Mouse (Mus musculus) hindbrain, embryonic 14.5 days (tissue): ENCODE measurements around the gene Ppp3ca. TPM values are rescaled to one million over a fixed set of nuclear protein-coding genes. Genes with fewer than 3 reads are reported as not detected.

ENCODE experiments used
- ATAC-seq: fragments of 200-750 bp; cut with Nextera tagmentation; 2 replicates; pipeline ENCODE4 v1.8.0; 2017; ENCODE audit warnings: moderate number of reproducible peaks, mild to moderate bottlenecking, moderate TSS enrichment, moderate library complexity; ENCODE audit not compliant: low FRiP score
- DNase-seq: peaks from one replicate; pipeline ENCODE4 v3.0.0-alpha.2; 2015; ENCODE audit warnings: low spot score
- H3K27ac ChIP-seq: fragments of 300-500 bp; sonication (generic); 2 replicates; pipeline ENCODE4 v1.5.1; 2014; ENCODE audit warnings: mild to moderate bottlenecking, moderate library complexity
- H3K27me3 ChIP-seq: fragments of 300-500 bp; sonication (generic); 2 replicates; pipeline ENCODE4 v1.6.1; 2014; ENCODE audit warnings: mild to moderate bottlenecking, low read length, mixed read lengths; ENCODE audit not compliant: control insufficient read depth, insufficient read depth
- H3K36me3 ChIP-seq: fragments of 300-500 bp; sonication (generic); replicated peaks from 2 replicates; pipeline ENCODE4 v1.6.1; 2014; ENCODE audit not compliant: control insufficient read depth, insufficient read depth
- H3K4me1 ChIP-seq: fragments of 300-500 bp; sonication (generic); replicated peaks from 2 replicates; pipeline ENCODE4 v1.6.1; 2014; ENCODE audit warnings: antibody characterized with exemption, low read length, mixed read lengths; ENCODE audit not compliant: control insufficient read depth, insufficient read depth
- H3K4me2 ChIP-seq: fragments of 300-500 bp; sonication (generic); replicated peaks from 2 replicates; pipeline ENCODE4 v1.6.1; 2014; ENCODE audit warnings: mild to moderate bottlenecking, moderate library complexity
- H3K4me3 ChIP-seq: fragments of 300-500 bp; sonication (generic); replicated peaks from 2 replicates; pipeline ENCODE4 v1.5.1; 2014; ENCODE audit warnings: mild to moderate bottlenecking, low read length
- H3K9ac ChIP-seq: fragments of 300-500 bp; sonication (generic); 2 replicates; pipeline ENCODE4 v1.6.1; 2014
- H3K9me3 ChIP-seq: fragments of 300-500 bp; sonication (generic); 2 replicates; pipeline ENCODE4 v1.6.1; 2016; ENCODE audit warnings: low read length; ENCODE audit not compliant: control insufficient read depth
- WGBS: fragments of 180-500 bp; shearing (Covaris S2); extraction: QIAGEN DNeasy Blood & Tissue Kit; methylation state at CpG from one replicate; pipeline ENCODE4 v1.1.7; 2014; 5-methylcytosine and 5-hydroxymethylcytosine counted together
- polyA plus RNA-seq: library from polyadenylated mRNA; unstranded; fragments of >200 nt; fragmentation: Nextera tagmentation; extraction: Ambion mirVana; gene quantifications from 2 replicates; pipeline ENCODE4 v1.2.1, GENCODE M21; 2014

The Ppp3ca gene
- polyA plus RNA-seq, 1 experiment from 2014 or later: 181 TPM

GRCm38 (mm10) chr3:136905577-136905976 lies 235.7 kb downstream of the Ppp3ca start:
- Histone ChIP-seq H3K9ac (no peak overlapping the region), H3K4me1 (no peaks in the 10 kb centered on the region), H3K27ac (no peak overlapping the region), H3K4me2 (no peak overlapping the region), H3K4me3 (no peak overlapping the region), H3K36me3 (peaks cover 26% of the 10 kb centered on the region), H3K9me3 (no peaks in the 10 kb centered on the region), H3K27me3 (no peaks in the 10 kb centered on the region)
- WGBS: 59% methylated on average over 1 of the region's 1 CpGs
- no peak for ATAC-seq
- no peak for DNase-seq

- Histone ChIP-seq H3K27me3 (no peaks in the 10 kb centered on the region), H3K4me3 (no peak overlapping the region), H3K4me2 (no peak overlapping the region), H3K36me3 (0 out of 2 replicates have a peak, but pooled peaks cover 9% of the 10 kb centered on the region), H3K9me3 (no peaks in the 10 kb centered on the region), H3K4me1 (no peaks in the 10 kb centered on the region), H3K9ac (no peak overlapping the region), H3K27ac (no peak overlapping the region)
- ATAC-seq: no peak
- 40% methylated on average over 3 of the region's 3 CpGs for WGBS
- no peak for DNase-seq
Measured at GRCm38 (mm10) chr3:136909534-136909933, 239.6 kb downstream of the Ppp3ca start.

GRCm38 (mm10) chr3:136911276-136911675 lies 241.4 kb downstream of the Ppp3ca start:
- ATAC-seq: no peak
- Histone ChIP-seq H3K9me3 (no peaks in the 10 kb centered on the region), H3K36me3 (0 out of 2 replicates have a peak, but pooled peaks cover 2% of the 10 kb centered on the region), H3K27ac (no peak overlapping the region), H3K4me3 (no peak overlapping the region), H3K4me2 (no peak overlapping the region), H3K27me3 (no peaks in the 10 kb centered on the region), H3K4me1 (no peaks in the 10 kb centered on the region), H3K9ac (no peak overlapping the region)
- WGBS: 82% methylated on average over 8 of the region's 8 CpGs
- no peak for DNase-seq

GRCm38 (mm10) chr3:136917080-136917479 lies 247.2 kb downstream of the Ppp3ca start:
- Histone ChIP-seq H3K36me3 (peaks cover 22% of the 10 kb centered on the region; the same call in 1 of the 2 replicates), H3K4me3 (no peak overlapping the region), H3K27me3 (no peaks in the 10 kb centered on the region), H3K27ac (no peak overlapping the region), H3K4me1 (no peaks in the 10 kb centered on the region), H3K9me3 (no peaks in the 10 kb centered on the region), H3K4me2 (no peak overlapping the region), H3K9ac (no peak overlapping the region)
- 79% methylated on average over 7 of the region's 7 CpGs for WGBS
- DNase-seq: no peak
- no peak for ATAC-seq

GRCm38 (mm10) chr3:136933071-136933470 lies 263.1 kb downstream of the Ppp3ca start:
- no peak for DNase-seq
- Histone ChIP-seq H3K36me3 (peaks cover 49% of the 10 kb centered on the region), H3K4me1 (no peaks in the 10 kb centered on the region), H3K9me3 (no peaks in the 10 kb centered on the region), H3K27ac (no peak overlapping the region), H3K27me3 (no peaks in the 10 kb centered on the region), H3K9ac (no peak overlapping the region), H3K4me2 (no peak overlapping the region), H3K4me3 (no peak overlapping the region)
- ATAC-seq: no peak

GRCm38 (mm10) chr3:136940733-136941601 lies 271.0 kb downstream of the Ppp3ca start:
- Histone ChIP-seq H3K4me3 (no peak overlapping the region), H3K9me3 (no peaks in the 10 kb centered on the region), H3K36me3 (peaks cover 9% of the 10 kb centered on the region; the same call in 1 of the 2 replicates), H3K4me2 (no peak overlapping the region), H3K27me3 (no peaks in the 10 kb centered on the region), H3K9ac (no peak overlapping the region), H3K27ac (no peak overlapping the region), H3K4me1 (no peaks in the 10 kb centered on the region)
- DNase-seq (no peak), ATAC-seq (no peak)
- 85% methylated on average over 7 of the region's 7 CpGs for WGBS

- no peaks in the 10 kb centered on the region for H3K4me1 ChIP-seq
- peaks cover 3% of the 10 kb centered on the region; the same call in 1 of the 2 replicates for H3K36me3 ChIP-seq
- H3K27ac ChIP-seq: no peak overlapping the region
- no peak overlapping the region for H3K4me2 ChIP-seq
- no peak overlapping the region for H3K9ac ChIP-seq
- DNase-seq (no peak), ATAC-seq (no peak)
- WGBS: 94% methylated on average over 3 of the region's 3 CpGs
- no peaks in the 10 kb centered on the region for H3K9me3 ChIP-seq
- no peak overlapping the region for H3K4me3 ChIP-seq
- H3K27me3 ChIP-seq: no peaks in the 10 kb centered on the region
Measured at GRCm38 (mm10) chr3:136941602-136941926, 271.6 kb downstream of the Ppp3ca start.

- DNase-seq (no peak), ATAC-seq (no peak)
- no peaks in the 10 kb centered on the region for H3K27me3 ChIP-seq
- no peak overlapping the region for H3K9ac ChIP-seq
- H3K4me1 ChIP-seq: no peaks in the 10 kb centered on the region
- no peak overlapping the region for H3K27ac ChIP-seq
- H3K9me3 ChIP-seq: no peaks in the 10 kb centered on the region
- no peaks in the 10 kb centered on the region for H3K36me3 ChIP-seq
- H3K4me2 ChIP-seq: no peak overlapping the region
- 70% methylated on average over 4 of the region's 4 CpGs for WGBS
- H3K4me3 ChIP-seq: no peak overlapping the region
Measured at GRCm38 (mm10) chr3:136945550-136945949, 275.6 kb downstream of the Ppp3ca start.

GRCm38 (mm10) chr3:136946662-136947061 lies 276.7 kb downstream of the Ppp3ca start:
- no peaks in the 10 kb centered on the region for H3K27me3 ChIP-seq
- no peaks in the 10 kb centered on the region for H3K36me3 ChIP-seq
- no peaks in the 10 kb centered on the region for H3K9me3 ChIP-seq
- no peak for ATAC-seq
- H3K4me1 ChIP-seq: no peaks in the 10 kb centered on the region
- no peak overlapping the region for H3K9ac ChIP-seq
- no peak overlapping the region for H3K4me2 ChIP-seq
- WGBS: 92% methylated on average over 2 of the region's 2 CpGs
- H3K27ac ChIP-seq: no peak overlapping the region
- DNase-seq: no peak
- no peak overlapping the region for H3K4me3 ChIP-seq
